ENCODE assay signal across 23 mouse cellular contexts in genomic region chr19:57945626-57946250, GRCm38 (mm10).
"Had no signal": no experiment of that assay in that cellular context is flagged by ENCODE, and none has a peak within 500 bp of the region (broad histone marks: within the 10 kb centered on the region; RNA-seq: fewer than 3 reads in every experiment).

No protein-coding gene starts in this region.

- H3K4me1 ChIP-seq: heart, embryonic 13.5 days; heart, embryonic 15.5 days; limb, embryonic 12.5 days had no signal

- H3K4me2 ChIP-seq: heart, embryonic 11.5 days; heart, embryonic 13.5 days; heart, embryonic 15.5 days; hindbrain, embryonic 13.5 days; hindbrain, embryonic 15.5 days; limb, embryonic 12.5 days had no signal

- H3K4me3 ChIP-seq: gastrocnemius, adult 2 months; heart, adult 2 months; heart, embryonic 13.5 days; heart, embryonic 15.5 days; hindbrain, embryonic 13.5 days; hindbrain, embryonic 15.5 days; layer of hippocampus, adult 2 months; left cerebral cortex, adult 2 months; limb, embryonic 10.5 days; limb, embryonic 12.5 days had no signal

- H3K36me3 ChIP-seq: heart, embryonic 15.5 days; hindbrain, embryonic 13.5 days; hindbrain, embryonic 15.5 days had no signal

- DNase-seq: gastrocnemius, adult 2 months; gastrocnemius, postnatal 10 days; gastrocnemius, postnatal 25 days; heart, adult 2 months; heart, postnatal 14 days; heart, postnatal 4 days; kidney, adult 18-20 months; kidney, adult 8-10 months; kidney, postnatal 10 days; kidney, postnatal 25 days; kidney, postnatal 4 days had no signal

- H3K9ac ChIP-seq: heart, embryonic 13.5 days; heart, embryonic 15.5 days; hindbrain, embryonic 13.5 days; hindbrain, embryonic 15.5 days; limb, embryonic 12.5 days had no signal

- ATAC-seq: forebrain, embryonic 16.5 days; hindbrain, postnatal 0 days; intestine, embryonic 16.5 days had no signal

- H3K9me3 ChIP-seq: heart, embryonic 13.5 days; heart, embryonic 15.5 days; hindbrain, embryonic 13.5 days; hindbrain, embryonic 15.5 days; limb, embryonic 10.5 days; limb, embryonic 12.5 days had no signal

- H3K27me3 ChIP-seq: heart, embryonic 13.5 days; heart, embryonic 15.5 days; hindbrain, embryonic 13.5 days; hindbrain, embryonic 15.5 days; limb, embryonic 12.5 days had no signal

- H3K27ac ChIP-seq: gastrocnemius, adult 2 months; heart, adult 2 months; heart, embryonic 13.5 days; heart, embryonic 15.5 days; hindbrain, embryonic 13.5 days; hindbrain, embryonic 15.5 days; hindbrain, postnatal 0 days; layer of hippocampus, adult 2 months; left cerebral cortex, adult 2 months; limb, embryonic 10.5 days; limb, embryonic 12.5 days had no signal
